Mouse (Mus musculus) hindbrain, embryonic 12.5 days (tissue): Measurements from ENCODE around the gene Slc22a14. TPM values are rescaled to one million over a fixed set of nuclear protein-coding genes. Genes with fewer than 3 reads are reported as not detected.
"Not testable (repeated sequence)": the region's sequence is repeated elsewhere in the genome, so short reads cannot be mapped to it uniquely, and the experiment has no call there.

Experiments
- ATAC-seq: fragments of 200-750 bp; cut with Nextera tagmentation; 2 replicates; pipeline ENCODE4 v1.8.0; 2017; ENCODE audit warnings: moderate TSS enrichment; ENCODE audit not compliant: low FRiP score
- H3K27ac ChIP-seq: fragments of 300-500 bp; sonication (generic); 2 replicates; pipeline ENCODE4 v1.5.1; 2016; ENCODE audit warnings: mild to moderate bottlenecking
- H3K27me3 ChIP-seq: fragments of 300-500 bp; sonication (generic); 2 replicates; pipeline ENCODE4 v1.6.1; 2016; ENCODE audit warnings: mild to moderate bottlenecking
- H3K36me3 ChIP-seq: fragments of 300-500 bp; sonication (generic); 2 replicates; pipeline ENCODE4 v1.6.1; 2016; ENCODE audit warnings: mild to moderate bottlenecking
- H3K4me1 ChIP-seq: fragments of 300-500 bp; sonication (generic); 2 replicates; pipeline ENCODE4 v1.6.1; 2016
- H3K4me2 ChIP-seq: fragments of 300-500 bp; sonication (generic); replicated peaks from 2 replicates; pipeline ENCODE4 v1.6.1; 2016; ENCODE audit warnings: mild to moderate bottlenecking
- H3K4me3 ChIP-seq: fragments of 300-500 bp; sonication (generic); 2 replicates; pipeline ENCODE4 v1.5.1; 2016; ENCODE audit warnings: mild to moderate bottlenecking
- H3K9ac ChIP-seq: fragments of 300-500 bp; sonication (generic); 2 replicates; pipeline ENCODE4 v1.6.1; 2016; ENCODE audit warnings: mild to moderate bottlenecking, moderate library complexity
- H3K9me3 ChIP-seq: fragments of 300-500 bp; sonication (generic); replicated peaks from 2 replicates; pipeline ENCODE4 v1.6.1; 2016; ENCODE audit warnings: mild to moderate bottlenecking
- WGBS: fragments of 180-500 bp; shearing (Covaris S2); methylation state at CpG from one replicate; pipeline ENCODE4 v1.1.7; 2016; 5-methylcytosine and 5-hydroxymethylcytosine counted together
- polyA plus RNA-seq: library from polyadenylated mRNA; unstranded; fragments of >200 nt; fragmentation: Nextera tagmentation; extraction: Ambion mirVana; gene quantifications from 2 replicates; pipeline ENCODE4 v1.2.1, GENCODE M21; 2016

The Slc22a14 gene
- polyA plus RNA-seq, 1 experiment from 2014 or later, result not detected

DNA sequence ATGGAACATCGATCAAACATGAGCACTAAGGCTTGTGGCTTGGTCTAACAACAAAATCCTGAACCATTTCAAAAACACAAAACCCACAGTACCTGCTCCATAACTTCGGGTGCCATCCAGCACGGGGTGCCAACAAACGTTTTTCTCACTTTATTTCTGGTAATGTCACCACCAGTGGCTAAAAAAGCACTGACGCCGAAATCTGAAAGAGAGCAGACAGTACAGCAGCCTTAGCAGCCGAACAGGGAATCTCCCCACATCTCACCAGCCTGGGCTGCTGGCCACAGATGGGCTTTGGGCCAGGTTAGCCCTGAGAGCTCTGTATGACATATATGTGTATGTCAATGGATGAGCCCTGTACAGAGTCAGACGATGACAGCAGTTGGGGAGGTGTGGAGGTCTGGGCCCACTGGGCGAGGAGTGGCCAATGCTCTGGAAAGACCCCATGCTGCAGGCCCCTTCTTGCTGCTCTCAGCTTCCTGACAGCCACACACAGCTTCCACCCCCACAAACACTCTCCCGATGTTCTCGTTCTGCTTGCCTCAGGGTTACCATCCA lies 96.7 kb downstream of the Slc22a14 start:
- H3K27ac ChIP-seq, result no peak overlapping the region
- H3K4me2 ChIP-seq, result no peak overlapping the region
- no peak overlapping the region for H3K9ac ChIP-seq
- peaks cover 35% of the 10 kb centered on the region for H3K36me3 ChIP-seq
- no peak for ATAC-seq
- no peaks in the 10 kb centered on the region for H3K9me3 ChIP-seq
- H3K4me3 ChIP-seq, result no peak overlapping the region
- no peaks in the 10 kb centered on the region for H3K27me3 ChIP-seq
- H3K4me1 ChIP-seq, result no peaks in the 10 kb centered on the region
- 93% methylated on average over 11 of the region's 11 CpGs for WGBS

DNA sequence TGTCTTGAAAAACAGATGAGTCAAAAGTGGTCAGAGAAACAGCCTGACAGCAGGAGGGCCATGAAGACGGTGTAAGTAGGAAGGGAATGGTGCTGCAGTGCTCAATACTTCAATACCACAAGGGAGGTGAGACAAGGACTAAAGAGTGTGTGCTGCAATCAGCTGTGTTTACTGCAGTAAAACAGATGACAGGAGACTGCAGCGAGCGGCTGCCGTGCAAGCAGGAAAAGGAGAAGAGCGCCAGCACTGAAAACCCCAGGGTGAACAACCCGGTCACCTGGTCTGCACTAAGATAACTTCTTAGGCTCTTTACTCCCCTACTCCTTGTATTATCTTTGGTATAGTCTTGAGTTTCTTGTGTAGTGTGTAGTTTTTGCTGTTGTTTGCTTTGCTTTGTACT lies 97.2 kb downstream of the Slc22a14 start:
- ATAC-seq, result no peak
- Histone ChIP-seq H3K9me3 (no peaks in the 10 kb centered on the region), H3K9ac (no peak overlapping the region), H3K36me3 (peaks cover 35% of the 10 kb centered on the region), H3K4me2 (no peak overlapping the region), H3K4me3 (no peak overlapping the region), H3K27ac (no peak overlapping the region), H3K27me3 (no peaks in the 10 kb centered on the region), H3K4me1 (no peaks in the 10 kb centered on the region)
- WGBS, result 96% methylated on average over 6 of the region's 6 CpGs

DNA sequence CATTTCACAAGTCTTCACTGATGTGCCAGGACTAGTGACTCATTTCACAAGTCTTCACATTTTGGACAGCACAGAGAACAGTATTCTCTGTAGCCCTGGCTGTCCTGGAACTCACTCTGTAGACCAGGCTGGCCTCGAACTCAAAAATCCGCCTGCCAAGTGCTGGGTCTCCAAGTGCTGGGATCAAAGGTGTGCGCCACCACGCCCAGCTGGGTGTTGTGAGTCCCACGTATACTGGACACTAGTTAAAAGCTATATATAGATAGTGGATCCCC lies 99.3 kb downstream of the Slc22a14 start:
- not testable (repeated sequence) for H3K9me3 ChIP-seq, H3K27ac ChIP-seq, H3K4me2 ChIP-seq, H3K4me3 ChIP-seq, H3K27me3 ChIP-seq, H3K4me1 ChIP-seq, H3K9ac ChIP-seq, ATAC-seq
- 94% methylated on average over 5 of the region's 5 CpGs for WGBS
- peaks cover 35% of the 10 kb centered on the region for H3K36me3 ChIP-seq

DNA sequence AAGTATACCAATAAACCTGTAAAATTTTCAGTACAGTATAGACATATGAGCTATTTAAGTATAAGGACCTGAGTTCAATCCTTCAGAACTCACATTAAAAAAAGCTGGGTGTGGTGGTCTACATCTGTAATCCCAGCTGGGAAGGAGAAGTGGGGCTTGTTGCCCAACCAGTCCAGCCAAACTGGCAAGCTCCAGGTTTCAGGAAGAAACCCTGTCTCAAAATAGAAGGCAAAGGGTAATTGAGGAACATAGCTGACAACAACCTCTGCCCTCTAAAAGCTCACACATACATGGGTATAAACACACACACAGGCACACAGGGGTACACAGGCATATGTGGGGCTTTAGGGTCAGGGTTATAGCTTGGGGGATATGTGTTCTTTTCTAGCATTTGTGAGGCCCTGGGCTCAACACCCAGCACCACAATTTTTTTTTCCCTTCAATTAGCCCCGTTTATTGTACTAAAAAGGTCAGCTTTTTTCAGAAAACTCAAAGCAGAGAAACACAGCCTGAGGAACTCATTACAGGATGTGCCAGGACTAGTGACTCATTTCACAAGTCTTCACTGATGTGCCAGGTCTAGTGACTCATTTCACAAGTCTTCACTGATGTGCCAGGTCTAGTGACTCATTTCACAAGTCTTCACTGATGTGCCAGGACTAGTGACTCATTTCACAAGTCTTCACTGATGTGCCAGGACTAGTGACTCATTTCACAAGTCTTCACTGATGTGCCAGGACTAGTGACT lies 99.8 kb downstream of the Slc22a14 start:
- not testable (repeated sequence) for ATAC-seq, H3K27ac ChIP-seq, H3K9me3 ChIP-seq, H3K4me3 ChIP-seq, H3K9ac ChIP-seq, H3K27me3 ChIP-seq, H3K4me1 ChIP-seq, H3K4me2 ChIP-seq
- WGBS, result 90% methylated on average over 1 of the region's 1 CpGs
- peaks cover 35% of the 10 kb centered on the region for H3K36me3 ChIP-seq

DNA sequence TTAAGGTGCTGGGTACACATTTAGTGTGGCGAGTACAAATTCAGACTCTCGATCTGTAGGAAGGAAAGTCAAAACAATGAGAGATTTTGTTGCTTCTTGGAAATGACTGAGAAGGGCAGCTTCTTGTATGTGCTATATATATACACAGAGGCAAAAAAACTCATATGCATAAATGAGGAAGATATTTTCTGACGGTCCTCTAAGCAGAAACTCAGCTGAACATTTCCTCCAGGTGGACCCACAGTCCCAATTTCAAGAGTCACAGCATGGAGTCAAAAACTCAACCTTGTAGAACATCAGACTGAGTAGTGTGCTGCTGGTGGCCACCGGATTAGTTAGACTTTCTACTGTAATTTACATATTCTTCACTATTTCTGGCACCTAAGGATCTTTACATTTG lies 102.3 kb downstream of the Slc22a14 start:
- Histone ChIP-seq H3K36me3 (peaks cover 42% of the 10 kb centered on the region), H3K9ac (no peak overlapping the region), H3K27ac (no peak overlapping the region), H3K4me3 (no peak overlapping the region), H3K4me2 (no peak overlapping the region), H3K27me3 (no peaks in the 10 kb centered on the region), H3K9me3 (no peaks in the 10 kb centered on the region), H3K4me1 (no peaks in the 10 kb centered on the region)
- WGBS, result 92% methylated on average over 4 of the region's 4 CpGs
- ATAC-seq, result no peak

DNA sequence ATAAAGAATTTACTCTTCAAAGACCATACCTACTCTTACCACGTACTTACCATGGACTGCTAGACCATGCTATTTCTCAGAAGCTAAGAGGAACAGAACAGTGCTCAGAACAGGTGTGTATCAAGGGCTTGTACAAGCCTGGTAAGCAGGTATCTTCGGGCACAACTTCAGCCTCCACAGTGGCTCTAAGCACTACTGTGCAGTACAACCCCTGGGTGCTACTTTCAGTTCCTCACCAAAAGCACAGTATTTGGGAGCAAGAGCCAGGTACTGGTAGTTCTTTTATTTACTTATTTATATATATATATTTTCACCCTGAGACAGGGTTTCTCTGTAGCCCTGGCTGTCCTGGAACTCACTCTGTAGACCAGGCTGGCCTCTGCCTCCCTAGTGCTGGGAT lies 104.5 kb downstream of the Slc22a14 start:
- WGBS, result 99% methylated on average over 2 of the region's 2 CpGs
- Histone ChIP-seq H3K9ac (no peak overlapping the region), H3K27ac (no peak overlapping the region), H3K4me2 (no peak overlapping the region), H3K27me3 (no peaks in the 10 kb centered on the region), H3K4me3 (no peak overlapping the region), H3K4me1 (no peaks in the 10 kb centered on the region), H3K36me3 (peaks cover 42% of the 10 kb centered on the region), H3K9me3 (no peaks in the 10 kb centered on the region)
- ATAC-seq, result no peak

DNA sequence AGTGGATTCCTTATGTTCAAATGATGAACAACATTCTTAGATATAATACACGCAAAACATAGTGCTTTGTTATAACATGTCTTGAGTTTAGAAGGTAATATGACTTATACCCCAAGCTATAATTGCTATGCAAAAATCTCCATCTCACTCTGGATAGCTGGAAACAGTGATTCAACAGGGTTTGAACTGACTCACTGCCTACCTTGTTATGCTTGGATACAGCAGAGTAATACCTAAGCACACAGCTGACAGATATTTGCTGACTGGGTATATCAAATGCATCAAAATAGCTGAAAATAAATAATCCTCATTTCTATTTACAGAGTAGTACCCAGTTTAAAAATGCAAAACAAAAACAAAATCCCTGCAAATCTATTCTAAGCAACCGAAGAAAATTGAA lies 106.6 kb downstream of the Slc22a14 start:
- H3K27me3 ChIP-seq, result no peaks in the 10 kb centered on the region
- WGBS, result 95% methylated on average over 2 of the region's 2 CpGs
- no peak overlapping the region for H3K4me2 ChIP-seq
- H3K27ac ChIP-seq, result no peak overlapping the region
- H3K4me3 ChIP-seq, result no peak overlapping the region
- no peaks in the 10 kb centered on the region for H3K9me3 ChIP-seq
- H3K4me1 ChIP-seq, result no peaks in the 10 kb centered on the region
- ATAC-seq, result no peak
- peaks cover 48% of the 10 kb centered on the region for H3K36me3 ChIP-seq
- H3K9ac ChIP-seq, result no peak overlapping the region

DNA sequence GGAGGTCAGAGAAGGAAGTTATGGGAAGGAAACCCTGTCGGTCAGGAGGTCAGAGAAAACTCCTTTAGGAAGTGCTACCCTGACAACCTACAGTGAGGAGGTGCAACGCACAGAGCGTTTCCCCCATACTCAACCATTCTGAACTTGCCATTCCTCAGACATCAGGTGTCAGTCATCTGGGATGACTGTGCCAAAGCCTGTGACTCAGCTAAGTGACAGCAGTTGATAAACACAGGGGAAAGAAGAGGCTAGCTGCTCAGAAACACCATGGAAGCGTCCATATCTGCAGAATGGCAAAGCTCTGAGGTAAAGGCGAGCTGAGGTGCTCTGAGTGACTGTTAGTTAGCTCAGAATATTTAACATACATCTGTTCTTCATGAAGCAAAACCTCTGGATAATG lies 107.2 kb downstream of the Slc22a14 start:
- no peak overlapping the region for H3K27ac ChIP-seq
- H3K4me3 ChIP-seq, result no peak overlapping the region
- no peaks in the 10 kb centered on the region for H3K4me1 ChIP-seq
- no peak overlapping the region for H3K4me2 ChIP-seq
- ATAC-seq, result no peak
- WGBS, result 83% methylated on average over 5 of the region's 5 CpGs
- no peaks in the 10 kb centered on the region for H3K27me3 ChIP-seq
- no peak overlapping the region for H3K9ac ChIP-seq
- no peaks in the 10 kb centered on the region for H3K9me3 ChIP-seq
- H3K36me3 ChIP-seq, result peaks cover 51% of the 10 kb centered on the region

DNA sequence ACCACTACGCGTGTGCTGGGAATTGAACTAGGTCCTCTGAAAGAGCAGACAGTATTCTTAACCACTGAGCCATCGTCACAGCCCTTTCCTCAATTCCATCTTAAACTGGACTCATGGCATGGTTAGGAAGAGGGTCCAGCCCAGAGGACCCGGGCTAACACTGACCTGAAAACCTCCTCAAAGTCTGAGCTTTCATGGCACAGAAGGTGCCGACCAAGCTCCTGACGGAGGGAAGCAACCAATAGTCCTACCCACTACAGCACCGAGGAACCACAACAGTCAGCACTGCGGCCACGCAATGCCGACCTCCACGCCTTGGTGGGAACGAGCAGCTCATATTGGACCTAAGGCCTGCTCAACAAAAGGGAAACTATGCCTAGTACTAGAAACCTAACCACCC lies 109.2 kb downstream of the Slc22a14 start:
- Histone ChIP-seq H3K9ac (no peak overlapping the region), H3K4me1 (no peaks in the 10 kb centered on the region), H3K4me3 (no peak overlapping the region), H3K9me3 (no peaks in the 10 kb centered on the region), H3K36me3 (peaks cover 54% of the 10 kb centered on the region), H3K4me2 (no peak overlapping the region), H3K27ac (no peak overlapping the region), H3K27me3 (no peaks in the 10 kb centered on the region)
- no peak for ATAC-seq
- WGBS, result 97% methylated on average over 12 of the region's 12 CpGs

DNA sequence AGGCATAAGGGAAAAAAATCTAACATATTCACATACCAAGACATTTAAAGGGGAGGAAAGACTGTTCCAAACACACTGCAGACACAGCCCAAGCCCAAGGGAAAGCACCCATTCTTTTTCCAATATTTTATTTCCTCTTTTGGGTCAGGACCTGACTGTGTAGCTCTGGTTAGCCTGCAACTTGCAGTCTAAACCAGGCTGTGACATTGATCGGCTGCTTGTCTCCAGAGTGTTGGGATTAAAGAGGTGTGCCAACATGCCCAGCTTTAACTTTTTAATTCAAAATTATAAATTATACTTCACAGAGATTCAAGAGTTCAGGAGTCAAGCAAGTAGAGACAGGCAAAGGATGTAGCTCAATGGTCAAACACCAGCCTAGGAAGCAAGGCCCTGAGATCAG lies 110.3 kb downstream of the Slc22a14 start:
- Histone ChIP-seq H3K4me3 (no peak overlapping the region), H3K9ac (no peak overlapping the region), H3K4me1 (no peaks in the 10 kb centered on the region), H3K9me3 (no peaks in the 10 kb centered on the region), H3K27me3 (no peaks in the 10 kb centered on the region), H3K27ac (no peak overlapping the region), H3K4me2 (no peak overlapping the region), H3K36me3 (peaks cover 63% of the 10 kb centered on the region)
- WGBS, result 91% methylated on average over 1 of the region's 1 CpGs
- ATAC-seq, result no peak

DNA sequence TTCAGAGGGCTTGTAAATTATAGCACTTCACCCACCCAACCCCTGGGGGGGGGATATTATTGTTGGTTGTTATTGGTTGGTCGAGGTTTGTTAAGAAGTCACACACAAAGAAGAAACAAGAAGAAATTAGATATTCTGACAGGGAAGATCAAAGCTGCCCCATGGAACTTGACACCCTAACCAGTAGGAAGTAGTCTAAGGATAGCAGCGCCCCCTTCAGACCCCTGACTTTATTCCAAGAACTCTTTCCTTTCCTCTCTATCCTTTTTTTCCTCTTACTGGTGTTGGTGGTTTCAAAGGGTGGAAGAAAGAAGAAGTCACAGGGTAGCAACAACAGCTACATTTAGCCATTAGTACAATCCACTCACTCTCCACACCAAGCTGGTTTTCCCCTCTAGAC lies 111.2 kb downstream of the Slc22a14 start:
- no peak overlapping the region for H3K27ac ChIP-seq
- no peak overlapping the region for H3K4me2 ChIP-seq
- no peaks in the 10 kb centered on the region for H3K4me1 ChIP-seq
- peaks cover 63% of the 10 kb centered on the region for H3K36me3 ChIP-seq
- ATAC-seq, result no peak
- H3K27me3 ChIP-seq, result no peaks in the 10 kb centered on the region
- H3K4me3 ChIP-seq, result no peak overlapping the region
- no peak overlapping the region for H3K9ac ChIP-seq
- 82% methylated on average over 2 of the region's 2 CpGs for WGBS
- H3K9me3 ChIP-seq, result no peaks in the 10 kb centered on the region

DNA sequence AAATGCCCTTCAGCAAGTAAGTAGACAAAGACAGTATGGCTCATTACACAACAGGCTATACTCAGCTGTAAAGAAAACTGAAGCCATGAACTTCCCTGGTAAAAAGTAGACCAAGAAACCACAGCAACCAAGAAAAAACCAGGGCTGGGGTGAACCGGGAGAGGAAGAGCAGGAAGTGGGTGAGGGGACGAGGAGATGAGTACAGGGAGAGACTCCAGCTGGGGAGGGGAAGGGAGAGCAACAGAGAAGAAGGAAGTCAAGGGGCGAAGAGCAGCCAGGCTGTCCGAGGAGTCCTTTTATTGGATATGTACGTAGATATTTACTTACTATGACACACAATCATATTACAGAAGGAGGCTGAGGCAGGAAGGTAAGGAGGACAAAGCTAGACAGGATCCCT lies 117.4 kb downstream of the Slc22a14 start:
- no peak overlapping the region for H3K9ac ChIP-seq
- H3K36me3 ChIP-seq, result peaks cover 48% of the 10 kb centered on the region
- no peaks in the 10 kb centered on the region for H3K9me3 ChIP-seq
- no peaks in the 10 kb centered on the region for H3K27me3 ChIP-seq
- no peak for ATAC-seq
- no peaks in the 10 kb centered on the region for H3K4me1 ChIP-seq
- WGBS, result 88% methylated on average over 5 of the region's 5 CpGs
- no peak overlapping the region for H3K4me3 ChIP-seq
- no peak overlapping the region for H3K27ac ChIP-seq
- no peak overlapping the region for H3K4me2 ChIP-seq

DNA sequence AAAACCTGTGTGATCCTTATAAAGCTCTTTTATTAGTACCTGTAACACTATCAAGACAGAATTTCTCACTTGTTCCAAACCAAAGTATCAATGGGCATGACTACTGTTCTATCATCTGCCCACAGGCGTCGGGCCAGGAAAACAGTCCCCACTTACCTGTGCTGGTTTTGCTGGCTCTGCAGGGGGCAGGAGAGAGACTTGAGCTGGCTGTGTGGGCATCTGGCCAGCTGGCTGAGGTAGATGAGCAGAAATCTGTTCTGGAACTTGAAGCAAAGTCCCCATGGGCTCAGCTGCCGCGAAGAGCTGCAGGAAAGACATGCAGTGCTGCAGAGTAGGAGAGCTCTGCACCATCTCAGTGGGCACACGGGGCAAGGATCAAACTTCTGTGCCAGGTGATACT lies 118.5 kb downstream of the Slc22a14 start:
- no peak for ATAC-seq
- 92% methylated on average over 5 of the region's 5 CpGs for WGBS
- H3K36me3 ChIP-seq, result peaks cover 59% of the 10 kb centered on the region

More for the DNA sequence above, 118.5 kb downstream of the Slc22a14 start:
- Histone ChIP-seq H3K9me3 (no peaks in the 10 kb centered on the region), H3K27me3 (no peaks in the 10 kb centered on the region), H3K4me3 (no peak overlapping the region), H3K4me2 (no peak overlapping the region), H3K4me1 (no peaks in the 10 kb centered on the region), H3K27ac (no peak overlapping the region), H3K9ac (no peak overlapping the region)
